Mouse (Mus musculus) embryo, embryonic 9.5 days (tissue): ENCODE data around the gene Gm3264.
"Not testable (repeated sequence)": the region's sequence is repeated elsewhere in the genome, so short reads cannot be mapped to it uniquely, and the experiment has no call there.

Experiments used
- DNase-seq: peaks from one replicate; pipeline ENCODE4 v3.0.0-alpha.2; 2017; ENCODE audit errors: extremely low spot score

Gene Gm3264

GRCm38 (mm10) chr14:4855299-4855980, at the start of gene Gm3264:
Gene Gm3264 (plus strand): TSS chr14:4855576.
- peak; percentile 6 for DNase-seq

- not testable (repeated sequence) for DNase-seq
These were observed 49.0 kb upstream of the Gm3264 start for GRCm38 (mm10) chr14:4806421-4806820.

- not testable (repeated sequence) for DNase-seq
These were observed 33.4 kb upstream of the Gm3264 start for GRCm38 (mm10) chr14:4821950-4822349.

- DNase-seq: not testable (repeated sequence)
These were observed 17.6 kb upstream of the Gm3264 start, which contains the start of gene Gm3269 for GRCm38 (mm10) chr14:4837806-4838205. Gene Gm3269 (plus strand): TSS chr14:4838106.

GRCm38 (mm10) chr14:4892116-4892515, 36.7 kb downstream of the Gm3264 start, which contains the start of gene Gm3278:
Gene Gm3278 (plus strand): TSS chr14:4892416.
- DNase-seq: not testable (repeated sequence)
